Mouse (Mus musculus): Measurements from ENCODE around the gene S100a10. TPM values are rescaled to one million over a fixed set of nuclear protein-coding genes. Genes with fewer than 3 reads are reported as not detected.

The S100a10 gene
- polyA plus RNA-seq, 1 experiment from 2014 or later = 89.9 TPM

- Histone ChIP-seq H3K9me3 (ENCODE audit: control insufficient read depth, low read length) (no peaks in the 10 kb centered on the region), H3K27ac (replicated peaks; ENCODE audit: low read depth, low read length) (no peak overlapping the region), H3K4me1 (ENCODE audit: control insufficient read depth, insufficient read depth, low read length) (no peaks in the 10 kb centered on the region), H3K36me3 (ENCODE audit: control insufficient read depth, insufficient read depth, low read length) (no peaks in the 10 kb centered on the region), H3K4me3 (ENCODE audit: low read depth, low read length) (no peak overlapping the region), H3K27me3 (ENCODE audit: control insufficient read depth, insufficient read depth, low read length) (no peaks in the 10 kb centered on the region), H3K4me2 (ENCODE audit: low read depth, severe bottlenecking) (no peak overlapping the region), H3K9ac (ENCODE audit: low read length) (no peak overlapping the region)
- DNase-seq (ENCODE audit: low spot score) (no peak), ATAC-seq (ENCODE audit: insufficient number of reproducible peaks, low FRiP score, low TSS enrichment, low read depth) (no peak)
- 38% methylated on average over 2 of the region's 2 CpGs for WGBS
Measured at GRCm38 (mm10) chr3:93580946-93581345, 26.1 kb downstream of the S100a10 start.

- DNase-seq (ENCODE audit: low spot score) (no peak), ATAC-seq (ENCODE audit: insufficient number of reproducible peaks, low FRiP score, low TSS enrichment, low read depth) (no peak)
- H3K36me3 ChIP-seq (ENCODE audit: control insufficient read depth, insufficient read depth, low read length) = no peaks in the 10 kb centered on the region
- no peak overlapping the region for H3K27ac ChIP-seq (replicated peaks; ENCODE audit: low read depth, low read length)
- H3K4me3 ChIP-seq (ENCODE audit: low read depth, low read length) = no peak overlapping the region
- WGBS = 87% methylated on average over 4 of the region's 4 CpGs
- no peaks in the 10 kb centered on the region for H3K4me1 ChIP-seq (ENCODE audit: control insufficient read depth, insufficient read depth, low read length)
- H3K4me2 ChIP-seq (ENCODE audit: low read depth, severe bottlenecking) = no peak overlapping the region
- H3K27me3 ChIP-seq (ENCODE audit: control insufficient read depth, insufficient read depth, low read length) = no peaks in the 10 kb centered on the region
- H3K9me3 ChIP-seq (ENCODE audit: control insufficient read depth, low read length) = no peaks in the 10 kb centered on the region
- no peak overlapping the region for H3K9ac ChIP-seq (ENCODE audit: low read length)
Measured at GRCm38 (mm10) chr3:93581687-93582086, 26.8 kb downstream of the S100a10 start.

- no peak for DNase-seq (ENCODE audit: low spot score)
- no peak for ATAC-seq (ENCODE audit: insufficient number of reproducible peaks, low FRiP score, low TSS enrichment, low read depth)
- H3K4me2 ChIP-seq (ENCODE audit: low read depth, severe bottlenecking) = no peak overlapping the region
- no peak overlapping the region for H3K4me3 ChIP-seq (ENCODE audit: low read depth, low read length)
- H3K9me3 ChIP-seq (ENCODE audit: control insufficient read depth, low read length) = no peaks in the 10 kb centered on the region
- H3K4me1 ChIP-seq (ENCODE audit: control insufficient read depth, insufficient read depth, low read length) = no peaks in the 10 kb centered on the region
- H3K36me3 ChIP-seq (ENCODE audit: control insufficient read depth, insufficient read depth, low read length) = no peaks in the 10 kb centered on the region
- no peaks in the 10 kb centered on the region for H3K27me3 ChIP-seq (ENCODE audit: control insufficient read depth, insufficient read depth, low read length)
- H3K27ac ChIP-seq (replicated peaks; ENCODE audit: low read depth, low read length) = no peak overlapping the region
- WGBS = 77% methylated on average over 2 of the region's 2 CpGs
- no peak overlapping the region for H3K9ac ChIP-seq (ENCODE audit: low read length)
Measured at GRCm38 (mm10) chr3:93583056-93583455, 28.2 kb downstream of the S100a10 start.

- 94% methylated on average over 5 of the region's 5 CpGs for WGBS
- no peak overlapping the region for H3K4me2 ChIP-seq (ENCODE audit: low read depth, severe bottlenecking)
- no peak overlapping the region for H3K27ac ChIP-seq (replicated peaks; ENCODE audit: low read depth, low read length)
- H3K4me3 ChIP-seq (ENCODE audit: low read depth, low read length) = no peak overlapping the region
- no peak for DNase-seq (ENCODE audit: low spot score)
- no peaks in the 10 kb centered on the region for H3K36me3 ChIP-seq (ENCODE audit: control insufficient read depth, insufficient read depth, low read length)
- H3K9ac ChIP-seq (ENCODE audit: low read length) = no peak overlapping the region
- no peak for ATAC-seq (ENCODE audit: insufficient number of reproducible peaks, low FRiP score, low TSS enrichment, low read depth)
- no peaks in the 10 kb centered on the region for H3K27me3 ChIP-seq (ENCODE audit: control insufficient read depth, insufficient read depth, low read length)
- H3K9me3 ChIP-seq (ENCODE audit: control insufficient read depth, low read length) = no peaks in the 10 kb centered on the region
- H3K4me1 ChIP-seq (ENCODE audit: control insufficient read depth, insufficient read depth, low read length) = no peaks in the 10 kb centered on the region
Measured at GRCm38 (mm10) chr3:93589629-93590028, 34.7 kb downstream of the S100a10 start.

- no peak for ATAC-seq (ENCODE audit: insufficient number of reproducible peaks, low FRiP score, low TSS enrichment, low read depth)
- H3K4me2 ChIP-seq (ENCODE audit: low read depth, severe bottlenecking) = no peak overlapping the region
Measured at GRCm38 (mm10) chr3:93590256-93590655, 35.4 kb downstream of the S100a10 start.

GRCm38 (mm10) chr3:93592100-93592499, 37.2 kb downstream of the S100a10 start:
- Histone ChIP-seq H3K4me1 (ENCODE audit: control insufficient read depth, insufficient read depth, low read length) (no peaks in the 10 kb centered on the region), H3K4me3 (ENCODE audit: low read depth, low read length) (no peak overlapping the region), H3K27ac (replicated peaks; ENCODE audit: low read depth, low read length) (no peak overlapping the region), H3K9ac (ENCODE audit: low read length) (no peak overlapping the region), H3K36me3 (ENCODE audit: control insufficient read depth, insufficient read depth, low read length) (no peaks in the 10 kb centered on the region), H3K4me2 (ENCODE audit: low read depth, severe bottlenecking) (no peak overlapping the region), H3K27me3 (ENCODE audit: control insufficient read depth, insufficient read depth, low read length) (no peaks in the 10 kb centered on the region), H3K9me3 (ENCODE audit: control insufficient read depth, low read length) (no peaks in the 10 kb centered on the region)
- ATAC-seq (ENCODE audit: insufficient number of reproducible peaks, low FRiP score, low TSS enrichment, low read depth) = no peak
- no peak for DNase-seq (ENCODE audit: low spot score)
- 83% methylated on average over 2 of the region's 2 CpGs for WGBS

More at GRCm38 (mm10) chr3:93590256-93590655, 35.4 kb downstream of the S100a10 start:
- no peak for DNase-seq (ENCODE audit: low spot score)
- no peaks in the 10 kb centered on the region for H3K9me3 ChIP-seq (ENCODE audit: control insufficient read depth, low read length)
- H3K4me3 ChIP-seq (ENCODE audit: low read depth, low read length) = no peak overlapping the region
- no peak overlapping the region for H3K27ac ChIP-seq (replicated peaks; ENCODE audit: low read depth, low read length)
- H3K27me3 ChIP-seq (ENCODE audit: control insufficient read depth, insufficient read depth, low read length) = no peaks in the 10 kb centered on the region
- H3K36me3 ChIP-seq (ENCODE audit: control insufficient read depth, insufficient read depth, low read length) = no peaks in the 10 kb centered on the region
- 81% methylated on average over 1 of the region's 1 CpGs for WGBS
- H3K4me1 ChIP-seq (ENCODE audit: control insufficient read depth, insufficient read depth, low read length) = no peaks in the 10 kb centered on the region
- no peak overlapping the region for H3K9ac ChIP-seq (ENCODE audit: low read length)

- H3K4me1 ChIP-seq (ENCODE audit: control insufficient read depth, insufficient read depth, low read length) = no peaks in the 10 kb centered on the region
- no peak overlapping the region for H3K27ac ChIP-seq (replicated peaks; ENCODE audit: low read depth, low read length)
- no peak for ATAC-seq (ENCODE audit: insufficient number of reproducible peaks, low FRiP score, low TSS enrichment, low read depth)
- no peaks in the 10 kb centered on the region for H3K36me3 ChIP-seq (ENCODE audit: control insufficient read depth, insufficient read depth, low read length)
- H3K4me2 ChIP-seq (ENCODE audit: low read depth, severe bottlenecking) = no peak overlapping the region
- H3K9me3 ChIP-seq (ENCODE audit: control insufficient read depth, low read length) = no peaks in the 10 kb centered on the region
- H3K27me3 ChIP-seq (ENCODE audit: control insufficient read depth, insufficient read depth, low read length) = no peaks in the 10 kb centered on the region
- WGBS = 72% methylated on average over 4 of the region's 4 CpGs
- no peak overlapping the region for H3K9ac ChIP-seq (ENCODE audit: low read length)
- DNase-seq (ENCODE audit: low spot score) = no peak
- H3K4me3 ChIP-seq (ENCODE audit: low read depth, low read length) = no peak overlapping the region
Measured at GRCm38 (mm10) chr3:93592976-93593375, 38.1 kb downstream of the S100a10 start.

GRCm38 (mm10) chr3:93593512-93593911, 38.6 kb downstream of the S100a10 start:
- Histone ChIP-seq H3K27me3 (ENCODE audit: control insufficient read depth, insufficient read depth, low read length) (no peaks in the 10 kb centered on the region), H3K4me3 (ENCODE audit: low read depth, low read length) (no peak overlapping the region), H3K4me2 (ENCODE audit: low read depth, severe bottlenecking) (no peak overlapping the region), H3K9ac (ENCODE audit: low read length) (no peak overlapping the region), H3K36me3 (ENCODE audit: control insufficient read depth, insufficient read depth, low read length) (no peaks in the 10 kb centered on the region), H3K4me1 (ENCODE audit: control insufficient read depth, insufficient read depth, low read length) (no peaks in the 10 kb centered on the region), H3K9me3 (ENCODE audit: control insufficient read depth, low read length) (no peaks in the 10 kb centered on the region), H3K27ac (replicated peaks; ENCODE audit: low read depth, low read length) (no peak overlapping the region)
- WGBS = 42% methylated on average over 1 of the region's 1 CpGs
- no peak for ATAC-seq (ENCODE audit: insufficient number of reproducible peaks, low FRiP score, low TSS enrichment, low read depth)
- DNase-seq (ENCODE audit: low spot score) = peak; percentile 32

- no peaks in the 10 kb centered on the region for H3K4me1 ChIP-seq (ENCODE audit: control insufficient read depth, insufficient read depth, low read length)
- H3K36me3 ChIP-seq (ENCODE audit: control insufficient read depth, insufficient read depth, low read length) = no peaks in the 10 kb centered on the region
- no peak overlapping the region for H3K4me3 ChIP-seq (ENCODE audit: low read depth, low read length)
- no peak overlapping the region for H3K4me2 ChIP-seq (ENCODE audit: low read depth, severe bottlenecking)
- H3K9me3 ChIP-seq (ENCODE audit: control insufficient read depth, low read length) = no peaks in the 10 kb centered on the region
- H3K27me3 ChIP-seq (ENCODE audit: control insufficient read depth, insufficient read depth, low read length) = no peaks in the 10 kb centered on the region
- DNase-seq (ENCODE audit: low spot score) (no peak), ATAC-seq (ENCODE audit: insufficient number of reproducible peaks, low FRiP score, low TSS enrichment, low read depth) (no peak)
- H3K9ac ChIP-seq (ENCODE audit: low read length) = no peak overlapping the region
- no peak overlapping the region for H3K27ac ChIP-seq (replicated peaks; ENCODE audit: low read depth, low read length)
- WGBS = 89% methylated on average over 1 of the region's 1 CpGs
Measured at GRCm38 (mm10) chr3:93596632-93597031, 41.8 kb downstream of the S100a10 start.

All from limb, embryonic 11.5 days (tissue).